Mouse (Mus musculus): Measurements from ENCODE around the gene Dld.

Dld gene

GRCm38 (mm10) chr12:31294526-31294925 lies 56.7 kb downstream of the Dld start:
- DNase-seq (ENCODE audit: low spot score), result no peak

DNA sequence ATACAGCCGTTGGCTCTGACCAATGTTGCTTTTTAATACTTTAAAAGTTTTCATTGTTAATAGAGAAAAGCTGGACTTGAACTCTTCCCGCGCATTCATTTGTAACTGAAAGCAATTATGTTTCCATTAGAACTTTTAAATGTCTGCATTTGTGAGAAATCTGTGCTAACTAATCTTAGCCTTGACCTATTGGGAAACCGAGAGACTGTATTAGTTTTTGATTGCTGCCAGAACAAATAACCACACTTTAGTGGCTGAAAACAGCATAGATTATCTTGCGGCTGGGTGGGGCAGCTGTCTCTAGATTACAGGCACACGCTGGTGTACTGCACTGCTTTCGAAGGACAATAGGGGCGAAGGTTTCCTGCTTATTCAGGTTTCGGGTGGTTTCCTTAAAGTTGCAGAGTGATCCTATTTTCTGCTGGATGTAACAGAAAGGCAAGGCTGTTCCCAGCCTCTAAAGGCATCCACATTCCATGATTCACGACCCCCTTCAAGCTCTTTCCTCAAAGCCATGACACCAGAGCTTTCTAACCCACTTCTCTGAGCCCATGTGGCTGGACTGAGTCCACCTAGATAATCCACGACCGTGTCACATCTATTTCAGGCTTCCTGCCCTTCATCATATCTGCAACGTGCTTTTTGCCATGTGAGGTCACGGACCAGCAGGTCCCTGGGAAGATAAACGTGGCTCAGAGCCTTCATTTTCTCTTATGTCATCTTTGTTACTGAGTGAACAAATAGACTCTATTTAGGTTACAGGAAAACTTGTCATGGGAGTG lies 57.7 kb downstream of the Dld start:
- DNase-seq (ENCODE audit: low spot score), result no peak

GRCm38 (mm10) chr12:31290951-31291350 lies 60.3 kb downstream of the Dld start:
- no peak for DNase-seq (ENCODE audit: low spot score)

- no peak for DNase-seq (ENCODE audit: low spot score)
Measured at GRCm38 (mm10) chr12:31289046-31289445, 62.2 kb downstream of the Dld start.

- no peak for DNase-seq (ENCODE audit: low spot score)
Measured at GRCm38 (mm10) chr12:31283617-31284136, 67.6 kb downstream of the Dld start.

GRCm38 (mm10) chr12:31283131-31283530 lies 68.1 kb downstream of the Dld start:
- no peak for DNase-seq (ENCODE audit: low spot score)

DNA sequence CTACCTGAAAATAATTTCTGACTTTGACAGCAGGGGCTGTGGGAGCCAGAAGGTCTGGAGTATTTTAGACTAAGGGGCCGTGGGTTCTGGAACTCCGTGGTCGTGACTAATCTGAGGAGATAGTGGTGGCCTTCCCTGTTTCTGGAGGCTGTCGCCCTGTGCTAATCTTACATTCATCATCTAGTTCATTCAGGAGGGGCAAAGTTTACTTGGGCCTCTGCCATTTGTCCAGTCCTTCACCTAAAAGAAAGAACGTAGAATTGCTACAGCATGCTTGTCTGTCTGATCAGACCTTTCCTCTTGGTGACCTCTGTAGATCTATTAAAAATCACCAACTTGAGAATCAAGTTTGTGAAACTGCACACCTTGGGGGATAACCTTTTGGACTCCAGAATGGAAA lies 69.0 kb downstream of the Dld start:
- no peak for DNase-seq (ENCODE audit: low spot score)
